Mouse (Mus musculus): ENCODE data around the gene Tmco2.
"Not testable (repeated sequence)": the region's sequence is repeated elsewhere in the genome, so short reads cannot be mapped to it uniquely, and the experiment has no call there.

Gene Tmco2

GRCm38 (mm10) chr4:121109126-121109525, at the start of gene Tmco2:
Gene Tmco2, minus strand, starts transcription at chr4:121109226.
- DNase-seq, result no peak

- DNase-seq, result no peak
Observed at GRCm38 (mm10) chr4:121103304-121103703, 5.7 kb downstream of the Tmco2 start.

- peak; percentile 76 to 89 for DNase-seq
Observed at GRCm38 (mm10) chr4:121097650-121098378, 11.2 kb downstream of the Tmco2 start, which contains the start of gene Zmpste24. Gene Zmpste24, minus strand, starts transcription at chr4:121098241.

- DNase-seq, result no peak
Observed at GRCm38 (mm10) chr4:121090211-121090610, 18.8 kb downstream of the Tmco2 start.

- no peak for DNase-seq
Observed at GRCm38 (mm10) chr4:121088696-121089095, 20.3 kb downstream of the Tmco2 start.

- no peak for DNase-seq
Observed at GRCm38 (mm10) chr4:121084506-121084905, 24.5 kb downstream of the Tmco2 start.

GRCm38 (mm10) chr4:121080395-121080794, 28.6 kb downstream of the Tmco2 start:
- no peak for DNase-seq

- no peak for DNase-seq
Observed at GRCm38 (mm10) chr4:121077915-121078646, 30.9 kb downstream of the Tmco2 start.

GRCm38 (mm10) chr4:121074250-121074649, 34.8 kb downstream of the Tmco2 start:
- DNase-seq, result no peak

- DNase-seq, result no peak
Observed at GRCm38 (mm10) chr4:121065336-121065735, 43.7 kb downstream of the Tmco2 start.

GRCm38 (mm10) chr4:121059218-121059617, 49.8 kb downstream of the Tmco2 start:
- DNase-seq, result not testable (repeated sequence)

- DNase-seq, result no peak
Observed at GRCm38 (mm10) chr4:121057032-121057431, 52.0 kb downstream of the Tmco2 start.

GRCm38 (mm10) chr4:121056342-121056741, 52.7 kb downstream of the Tmco2 start:
- DNase-seq, result peak in 1 of 2 experiments; percentile 44

Data from cerebellum, adult 18-20 months (tissue).